Mouse (Mus musculus) forebrain, embryonic 14.5 days (tissue): Measurements from ENCODE around the gene Arhgef12. TPM values are rescaled to one million over a fixed set of nuclear protein-coding genes. Genes with fewer than 3 reads are reported as not detected.

ENCODE experiments used
- ATAC-seq: fragments of 200-750 bp; cut with Nextera tagmentation; 2 replicates; pipeline ENCODE4 v1.8.0; 2017; ENCODE audit warnings: mild to moderate bottlenecking, moderate library complexity
- DNase-seq: peaks from one replicate; pipeline ENCODE4 v3.0.0-alpha.2; 2015; ENCODE audit warnings: low spot score
- H3K27ac ChIP-seq: fragments of 300-500 bp; sonication (generic); 2 replicates; pipeline ENCODE4 v1.5.1; 2014; ENCODE audit warnings: low read depth, mild to moderate bottlenecking, control low read depth, low read length, moderate library complexity
- H3K27me3 ChIP-seq: fragments of 300-500 bp; sonication (generic); replicated peaks from 2 replicates; pipeline ENCODE4 v1.6.1; 2014; ENCODE audit warnings: low read length, control low read depth, mixed read lengths; ENCODE audit not compliant: control insufficient read depth, insufficient read depth
- H3K36me3 ChIP-seq: fragments of 300-500 bp; sonication (generic); 2 replicates; pipeline ENCODE4 v1.6.1; 2014; ENCODE audit warnings: low read length, control low read depth; ENCODE audit not compliant: control insufficient read depth, insufficient read depth
- H3K4me1 ChIP-seq: fragments of 300-500 bp; sonication (generic); 2 replicates; pipeline ENCODE4 v1.6.1; 2014; ENCODE audit warnings: antibody characterized with exemption, low read length, control low read depth; ENCODE audit not compliant: control insufficient read depth, insufficient read depth
- H3K4me2 ChIP-seq: fragments of 300-500 bp; sonication (generic); 2 replicates; pipeline ENCODE4 v1.6.1; 2014; ENCODE audit warnings: mild to moderate bottlenecking, control low read depth, low read length
- H3K4me3 ChIP-seq: fragments of 300-500 bp; sonication (generic); 2 replicates; pipeline ENCODE4 v1.5.1; 2014; ENCODE audit warnings: low read depth, low read length, control low read depth
- H3K9ac ChIP-seq: fragments of 300-500 bp; sonication (generic); 2 replicates; pipeline ENCODE4 v1.6.1; 2014; ENCODE audit warnings: mild to moderate bottlenecking, low read length, control low read depth, moderate library complexity
- H3K9me3 ChIP-seq: fragments of 300-500 bp; sonication (generic); replicated peaks from 2 replicates; pipeline ENCODE4 v1.6.1; 2016; ENCODE audit warnings: low read length, control low read depth, mixed read lengths; ENCODE audit not compliant: control insufficient read depth
- WGBS: fragments of 180-500 bp; shearing (Covaris S2); extraction: QIAGEN DNeasy Blood & Tissue Kit; methylation state at CpG from one replicate; pipeline ENCODE4 v1.1.7; 2014; 5-methylcytosine and 5-hydroxymethylcytosine counted together
- polyA plus RNA-seq: library from polyadenylated mRNA; unstranded; fragments of >200 nt; fragmentation: Nextera tagmentation; extraction: Ambion mirVana; gene quantifications from 2 replicates; pipeline ENCODE4 v1.2.1, GENCODE M21; 2014

Gene Arhgef12
- polyA plus RNA-seq, 1 experiment from 2014 or later = 14.2 TPM

DNA sequence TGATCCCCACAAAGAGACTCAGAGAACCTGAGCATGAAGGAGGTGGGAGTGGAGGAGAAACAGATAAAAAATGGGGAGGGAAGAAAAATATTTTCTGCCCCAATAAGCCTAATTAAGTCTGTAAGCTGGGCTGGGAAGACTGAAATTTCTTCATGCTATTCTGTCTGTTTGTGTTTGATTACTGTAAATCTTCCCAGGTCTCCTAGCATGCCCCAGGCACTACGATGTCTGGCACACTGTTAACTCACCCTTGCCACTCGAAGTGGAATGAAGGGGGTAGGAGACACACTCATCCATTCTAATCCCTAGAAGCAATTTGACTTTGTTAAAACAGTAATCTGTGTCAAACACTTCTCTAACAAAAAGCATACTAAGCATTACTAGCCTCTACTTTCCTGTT lies 35.3 kb downstream of the Arhgef12 start:
- ATAC-seq (no peak), DNase-seq (peak; percentile 16)
- H3K4me1 ChIP-seq = peaks cover 17% of the 10 kb centered on the region
- no peak overlapping the region for H3K4me2 ChIP-seq
- no peaks in the 10 kb centered on the region for H3K36me3 ChIP-seq
- H3K27me3 ChIP-seq = no peaks in the 10 kb centered on the region
- no peaks in the 10 kb centered on the region for H3K9me3 ChIP-seq
- WGBS = 12% methylated on average over 2 of the region's 2 CpGs
- H3K27ac ChIP-seq = peak overlapping the region; percentile 58; the same call in 1 of the 2 replicates
- H3K4me3 ChIP-seq = no peak overlapping the region
- H3K9ac ChIP-seq = peak overlapping the region; percentile 6; the same call in 1 of the 2 replicates

DNA sequence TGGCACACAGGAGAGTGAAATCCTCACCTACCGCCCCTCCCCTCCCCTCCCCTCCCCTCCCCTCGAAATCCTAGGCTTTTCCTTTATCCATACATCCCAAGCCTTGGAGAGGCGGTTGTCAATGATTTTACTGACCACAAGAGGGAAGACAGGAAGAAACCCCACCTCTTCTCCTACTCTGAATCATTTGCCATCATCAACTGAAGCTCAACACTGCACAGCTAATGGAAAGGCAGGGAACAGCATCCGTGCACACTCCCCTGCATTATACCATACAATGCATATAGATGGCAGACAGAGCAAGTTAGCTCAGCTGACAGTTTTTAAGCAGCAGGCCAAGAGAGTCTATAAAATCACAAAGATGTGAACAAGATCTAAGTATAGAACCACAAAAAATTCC lies 35.9 kb downstream of the Arhgef12 start:
- WGBS = 15% methylated on average over 4 of the region's 4 CpGs
- no peak overlapping the region for H3K4me2 ChIP-seq
- ATAC-seq = peak; percentile 94
- no peaks in the 10 kb centered on the region for H3K36me3 ChIP-seq
- peak overlapping the region; percentile 58; the same call in 1 of the 2 replicates for H3K27ac ChIP-seq
- no peaks in the 10 kb centered on the region for H3K9me3 ChIP-seq
- peak; percentile 83 for DNase-seq
- H3K4me3 ChIP-seq = peak overlapping the region; percentile 35
- peaks cover 20% of the 10 kb centered on the region for H3K4me1 ChIP-seq
- H3K9ac ChIP-seq = peak overlapping the region; percentile 60
- H3K27me3 ChIP-seq = no peaks in the 10 kb centered on the region

DNA sequence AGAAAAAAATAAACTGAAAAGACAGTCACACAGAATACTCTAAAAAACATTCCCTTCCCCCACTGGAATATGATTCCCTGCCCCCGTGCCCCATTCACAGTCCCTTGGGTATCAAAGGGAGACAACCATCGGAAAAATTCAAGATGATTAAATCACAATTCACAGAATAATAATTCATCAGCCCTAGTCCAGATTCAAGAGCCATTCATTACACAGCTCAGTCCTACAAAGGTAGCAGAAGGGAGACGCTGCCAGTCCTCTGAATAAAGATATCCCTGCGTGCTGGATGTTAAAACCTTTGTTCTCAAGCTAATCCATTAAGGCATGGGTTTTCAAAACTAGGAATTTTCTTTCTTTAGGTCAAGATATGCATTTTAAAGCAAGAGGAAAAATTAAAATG lies 36.5 kb downstream of the Arhgef12 start:
- ATAC-seq (peak; percentile 47), DNase-seq (peak; percentile 39)
- WGBS = 23% methylated on average over 4 of the region's 4 CpGs
- peak overlapping the region; percentile 60 for H3K9ac ChIP-seq
- H3K4me1 ChIP-seq = peaks cover 20% of the 10 kb centered on the region
- H3K4me3 ChIP-seq = peak overlapping the region; percentile 35
- peak overlapping the region; percentile 61 for H3K27ac ChIP-seq
- peak overlapping the region; percentile 36 for H3K4me2 ChIP-seq
- H3K9me3 ChIP-seq = no peaks in the 10 kb centered on the region
- H3K27me3 ChIP-seq = no peaks in the 10 kb centered on the region
- H3K36me3 ChIP-seq = no peaks in the 10 kb centered on the region

DNA sequence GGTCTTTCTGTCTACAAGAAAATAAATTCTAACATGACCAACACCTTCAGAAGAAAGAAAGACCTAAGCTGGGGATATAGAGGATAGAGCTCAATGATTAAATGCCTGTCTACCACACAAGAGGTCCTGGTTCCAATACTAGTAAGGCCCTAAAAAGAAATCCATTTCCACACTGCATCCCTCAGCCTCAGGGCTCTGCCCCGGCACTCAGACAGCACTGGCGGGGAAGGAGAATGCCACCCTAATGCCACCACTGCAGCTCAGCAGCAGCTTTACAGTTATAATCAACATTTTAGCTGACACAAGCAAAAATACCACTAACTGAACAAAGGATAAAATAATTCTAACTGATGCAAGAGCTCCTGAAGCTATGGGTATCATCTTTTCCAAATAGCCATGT lies 36.9 kb downstream of the Arhgef12 start:
- ATAC-seq = no peak; the same call in 1 of the 2 replicates
- 42% methylated on average over 2 of the region's 2 CpGs for WGBS

GRCm38 (mm10) chr9:43067896-43068295 lies 39.1 kb downstream of the Arhgef12 start:
- Histone ChIP-seq H3K36me3 (no peaks in the 10 kb centered on the region), H3K27me3 (no peaks in the 10 kb centered on the region), H3K4me3 (no peak overlapping the region), H3K4me1 (peaks cover 20% of the 10 kb centered on the region), H3K9me3 (no peaks in the 10 kb centered on the region), H3K4me2 (peak overlapping the region; percentile 32; the same call in 1 of the 2 replicates), H3K9ac (no peak overlapping the region), H3K27ac (no peak overlapping the region)
- 83% methylated on average over 3 of the region's 3 CpGs for WGBS
- no peak for ATAC-seq
- no peak for DNase-seq

More for the DNA sequence above, 36.9 kb downstream of the Arhgef12 start:
- H3K27me3 ChIP-seq = no peaks in the 10 kb centered on the region
- H3K27ac ChIP-seq = peak overlapping the region; percentile 61
- peak; percentile 42 for DNase-seq
- peaks cover 20% of the 10 kb centered on the region for H3K4me1 ChIP-seq
- no peaks in the 10 kb centered on the region for H3K9me3 ChIP-seq
- peak overlapping the region; percentile 60 for H3K9ac ChIP-seq
- H3K4me3 ChIP-seq = peak overlapping the region; percentile 35
- H3K4me2 ChIP-seq = peak overlapping the region; percentile 36
- no peaks in the 10 kb centered on the region for H3K36me3 ChIP-seq

DNA sequence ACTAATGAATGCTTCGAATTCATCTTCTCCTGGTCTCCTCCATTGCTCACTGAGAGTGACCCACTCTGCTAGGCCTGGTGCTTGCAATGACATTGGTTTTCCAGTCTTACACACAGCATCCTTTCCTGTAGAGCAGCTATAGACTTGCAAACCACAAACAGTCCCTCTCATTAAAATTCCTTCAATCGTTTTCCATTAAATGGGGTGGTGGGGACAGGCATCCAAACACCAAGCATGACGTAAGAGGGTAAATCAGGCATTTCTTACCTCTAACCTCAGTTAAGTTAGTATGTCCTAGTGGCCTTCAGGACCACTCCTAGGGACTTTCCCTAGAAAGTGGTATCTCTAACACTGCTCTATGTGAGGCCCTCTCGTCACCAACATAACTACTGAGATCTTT lies 41.8 kb downstream of the Arhgef12 start:
- H3K4me2 ChIP-seq = no peak overlapping the region
- WGBS = 77% methylated on average over 4 of the region's 4 CpGs
- H3K27ac ChIP-seq = no peak overlapping the region
- DNase-seq = no peak
- H3K4me1 ChIP-seq = peaks cover 14% of the 10 kb centered on the region
- H3K4me3 ChIP-seq = no peak overlapping the region
- H3K9me3 ChIP-seq = no peaks in the 10 kb centered on the region
- ATAC-seq = no peak
- H3K27me3 ChIP-seq = no peaks in the 10 kb centered on the region
- H3K36me3 ChIP-seq = no peaks in the 10 kb centered on the region
- no peak overlapping the region for H3K9ac ChIP-seq

DNA sequence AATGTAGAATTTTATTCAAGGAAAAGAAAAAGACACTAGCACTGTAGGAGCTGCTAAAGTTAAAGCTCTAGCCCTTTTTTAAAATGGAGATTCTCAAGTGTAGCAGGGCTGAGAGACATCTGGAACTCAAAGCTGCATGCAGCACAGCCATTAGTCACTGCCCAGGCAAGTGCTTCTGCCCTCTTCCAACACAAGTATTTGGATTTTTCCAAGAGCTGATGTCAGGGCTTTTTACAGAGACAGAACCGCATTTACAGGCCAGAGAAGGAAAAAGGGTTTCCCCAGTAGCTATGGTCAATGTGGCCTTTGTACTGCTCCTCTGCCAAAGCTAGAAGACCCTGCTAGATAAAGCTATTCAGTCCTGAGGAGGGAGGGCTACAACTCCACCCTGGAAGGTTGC lies 45.5 kb downstream of the Arhgef12 start:
- 74% methylated on average over 1 of the region's 1 CpGs for WGBS
- H3K36me3 ChIP-seq = no peaks in the 10 kb centered on the region
- no peak overlapping the region for H3K4me2 ChIP-seq
- H3K27me3 ChIP-seq = no peaks in the 10 kb centered on the region
- no peak overlapping the region for H3K4me3 ChIP-seq
- H3K4me1 ChIP-seq = peaks cover 3% of the 10 kb centered on the region; the same call in 1 of the 2 replicates
- no peaks in the 10 kb centered on the region for H3K9me3 ChIP-seq
- ATAC-seq = no peak
- DNase-seq = no peak
- H3K9ac ChIP-seq = no peak overlapping the region
- H3K27ac ChIP-seq = no peak overlapping the region

DNA sequence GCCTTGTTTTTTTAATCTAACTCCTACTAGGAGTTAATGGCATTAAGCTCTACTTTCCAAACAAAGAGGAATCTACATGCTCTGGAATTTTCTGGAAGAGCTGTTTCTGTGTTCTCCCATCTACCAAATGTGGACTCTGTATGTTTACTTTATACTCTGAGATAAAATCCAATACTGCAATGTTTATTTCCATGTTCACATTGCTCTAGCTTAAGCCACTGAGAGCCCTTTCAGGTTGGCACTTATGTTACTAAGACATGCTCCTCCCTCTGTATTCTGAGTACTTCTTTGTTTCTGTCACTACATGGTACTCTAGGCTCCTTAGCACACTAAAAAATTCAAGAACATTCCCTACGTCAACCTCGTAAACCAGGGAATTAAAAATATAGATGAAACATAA lies 56.6 kb downstream of the Arhgef12 start:
- Histone ChIP-seq H3K4me3 (no peak overlapping the region), H3K27me3 (no peaks in the 10 kb centered on the region), H3K4me1 (no peaks in the 10 kb centered on the region), H3K27ac (no peak overlapping the region), H3K4me2 (no peak overlapping the region), H3K9ac (no peak overlapping the region), H3K9me3 (peaks cover 3% of the 10 kb centered on the region; the same call in 1 of the 2 replicates), H3K36me3 (no peaks in the 10 kb centered on the region)
- no peak for ATAC-seq
- WGBS = 85% methylated on average over 2 of the region's 2 CpGs
- no peak for DNase-seq

- no peak for ATAC-seq
- Histone ChIP-seq H3K36me3 (peaks cover 5% of the 10 kb centered on the region; the same call in 1 of the 2 replicates), H3K9ac (no peak overlapping the region), H3K4me3 (no peak overlapping the region), H3K27me3 (no peaks in the 10 kb centered on the region), H3K4me2 (no peak overlapping the region), H3K27ac (no peak overlapping the region), H3K9me3 (no peaks in the 10 kb centered on the region), H3K4me1 (no peaks in the 10 kb centered on the region)
- DNase-seq = no peak
Observed at GRCm38 (mm10) chr9:43044481-43044880, 62.6 kb downstream of the Arhgef12 start.
